Mouse (Mus musculus) right cerebral cortex, postnatal 36 days (tissue): ENCODE data around the gene Rfx2.

ENCODE experiments used
- DNase-seq, 2 experiments: peaks; one replicate each; pipeline ENCODE4 v3.0.0; 2022; ENCODE audit warnings: low spot score in 2 of 2, mixed read lengths in 1 of 2

The Rfx2 gene

GRCm38 (mm10) chr17:56830411-56831110 lies at the start of gene Rfx2:
Gene Rfx2, minus strand, starts transcription at chr17:56831013.
- no peak for DNase-seq

- no peak for DNase-seq
Measured at GRCm38 (mm10) chr17:56877426-56877825, 46.6 kb upstream of the Rfx2 start.

GRCm38 (mm10) chr17:56876981-56877380 lies 46.2 kb upstream of the Rfx2 start:
- no peak for DNase-seq

GRCm38 (mm10) chr17:56876465-56876864 lies 45.7 kb upstream of the Rfx2 start:
- DNase-seq = no peak

- no peak for DNase-seq
Measured at GRCm38 (mm10) chr17:56874936-56875651, 44.3 kb upstream of the Rfx2 start, which contains the start of gene 1700061G19Rik. Gene 1700061G19Rik, plus strand, starts transcription at chr17:56875477.

- no peak for DNase-seq
Measured at GRCm38 (mm10) chr17:56874237-56874636, 43.4 kb upstream of the Rfx2 start, which contains the start of gene Acsbg2. Gene Acsbg2, minus strand, starts transcription at chr17:56874447.

GRCm38 (mm10) chr17:56872512-56872911 lies 41.7 kb upstream of the Rfx2 start:
- no peak for DNase-seq

- DNase-seq = no peak
Measured at GRCm38 (mm10) chr17:56871767-56872166, 41.0 kb upstream of the Rfx2 start.

GRCm38 (mm10) chr17:56870287-56870953 lies 39.6 kb upstream of the Rfx2 start:
- no peak for DNase-seq

GRCm38 (mm10) chr17:56869481-56869977 lies 38.7 kb upstream of the Rfx2 start:
- DNase-seq = no peak

GRCm38 (mm10) chr17:56866071-56866470 lies 35.3 kb upstream of the Rfx2 start:
- DNase-seq = no peak

GRCm38 (mm10) chr17:56861197-56861596 lies 30.4 kb upstream of the Rfx2 start:
- DNase-seq = no peak

- no peak for DNase-seq
Measured at GRCm38 (mm10) chr17:56858922-56859321, 28.1 kb upstream of the Rfx2 start.

- DNase-seq = no peak
Measured at GRCm38 (mm10) chr17:56858216-56858615, 27.4 kb upstream of the Rfx2 start.

GRCm38 (mm10) chr17:56855421-56855820 lies 24.6 kb upstream of the Rfx2 start:
- no peak for DNase-seq

- DNase-seq = no peak
Measured at GRCm38 (mm10) chr17:56851167-56851566, 20.4 kb upstream of the Rfx2 start.

GRCm38 (mm10) chr17:56849710-56850109 lies 18.9 kb upstream of the Rfx2 start:
- no peak for DNase-seq

- no peak for DNase-seq
Measured at GRCm38 (mm10) chr17:56848785-56849184, 18.0 kb upstream of the Rfx2 start.

- DNase-seq = no peak
Measured at GRCm38 (mm10) chr17:56843678-56844077, 12.9 kb upstream of the Rfx2 start.

GRCm38 (mm10) chr17:56842173-56842572 lies 11.4 kb upstream of the Rfx2 start:
- no peak for DNase-seq

- no peak for DNase-seq
Measured at GRCm38 (mm10) chr17:56840524-56840923, 9.7 kb upstream of the Rfx2 start.

GRCm38 (mm10) chr17:56836336-56836735 lies 5.5 kb upstream of the Rfx2 start:
- DNase-seq = no peak
